Mouse (Mus musculus): ENCODE measurements around the gene Rfx4.

GRCm38 (mm10) chr10:84940356-84940755 lies 184.5 kb downstream of the Rfx4 start:
- TF ChIP-seq CTCF (IDR thresholded peaks at IDR 0.05; ENCODE audit: control insufficient read depth, insufficient read depth, insufficient read length): no peak
- TF ChIP-seq USF1 (IDR thresholded peaks at IDR 0.05; ENCODE audit: low read depth): no peak
- TF ChIP-seq FOSL1 (IDR thresholded peaks at IDR 0.05; ENCODE audit: insufficient read depth, low read length, poor library complexity, severe bottlenecking): no peak
- TF ChIP-seq MYOD1 (IDR thresholded peaks at IDR 0.05; ENCODE audit: control insufficient read depth, insufficient read length, low read depth): no peak
- TF ChIP-seq MYOG (IDR thresholded peaks at IDR 0.05; ENCODE audit: control insufficient read depth, extremely low read depth, insufficient read length): no peak
- no peak for TF ChIP-seq MAX (IDR thresholded peaks at IDR 0.05)

All from C2C12 (cell line).